Mouse (Mus musculus): Measurements from ENCODE around the gene Tagap. TPM values are rescaled to one million over a fixed set of nuclear protein-coding genes. Genes with fewer than 3 reads are reported as not detected.

Gene Tagap
- total RNA-seq (2014; fragmentation: Nextera tagmentation) (21.8 and 23.3 TPM in 2 replicates), total RNA-seq (2017) (19.3 and 21.8 TPM in 2 replicates)

- peak; percentile 89 for ATAC-seq (replicated peaks; ENCODE audit: poor library complexity, severe bottlenecking)
These were observed at the start of gene Tagap for GRCm38 (mm10) chr17:7925413-7926160. Tagap (plus strand) TSS chr17:7926000.

- no peak for ATAC-seq (replicated peaks; ENCODE audit: poor library complexity, severe bottlenecking)
These were observed 49.3 kb upstream of the Tagap start for GRCm38 (mm10) chr17:7876541-7876940.

- peak; percentile 44 for ATAC-seq (replicated peaks; ENCODE audit: poor library complexity, severe bottlenecking)
These were observed 48.5 kb upstream of the Tagap start for GRCm38 (mm10) chr17:7877191-7877764.

GRCm38 (mm10) chr17:7877878-7878277 lies 47.9 kb upstream of the Tagap start:
- no peak for ATAC-seq (replicated peaks; ENCODE audit: poor library complexity, severe bottlenecking)

GRCm38 (mm10) chr17:7879529-7879928 lies 46.3 kb upstream of the Tagap start:
- ATAC-seq (replicated peaks; ENCODE audit: poor library complexity, severe bottlenecking): peak; percentile 50

- no peak for ATAC-seq (replicated peaks; ENCODE audit: poor library complexity, severe bottlenecking)
These were observed 42.7 kb upstream of the Tagap start for GRCm38 (mm10) chr17:7883126-7883525.

- ATAC-seq (replicated peaks; ENCODE audit: poor library complexity, severe bottlenecking): peak; percentile 7
These were observed 41.2 kb upstream of the Tagap start for GRCm38 (mm10) chr17:7884606-7885005.

- ATAC-seq (replicated peaks; ENCODE audit: poor library complexity, severe bottlenecking): peak; percentile 48
These were observed 38.6 kb upstream of the Tagap start for GRCm38 (mm10) chr17:7887071-7887815.

GRCm38 (mm10) chr17:7888291-7888690 lies 37.5 kb upstream of the Tagap start:
- no peak for ATAC-seq (replicated peaks; ENCODE audit: poor library complexity, severe bottlenecking)

- peak; percentile 91 for ATAC-seq (replicated peaks; ENCODE audit: poor library complexity, severe bottlenecking)
These were observed 36.8 kb upstream of the Tagap start for GRCm38 (mm10) chr17:7889026-7889425.

GRCm38 (mm10) chr17:7892676-7893075 lies 33.1 kb upstream of the Tagap start:
- no peak for ATAC-seq (replicated peaks; ENCODE audit: poor library complexity, severe bottlenecking)

- no peak for ATAC-seq (replicated peaks; ENCODE audit: poor library complexity, severe bottlenecking)
These were observed 31.7 kb upstream of the Tagap start for GRCm38 (mm10) chr17:7894094-7894493.

- ATAC-seq (replicated peaks; ENCODE audit: poor library complexity, severe bottlenecking): no peak
These were observed 29.7 kb upstream of the Tagap start for GRCm38 (mm10) chr17:7896047-7896635.

- peak; percentile 79 for ATAC-seq (replicated peaks; ENCODE audit: poor library complexity, severe bottlenecking)
These were observed 28.7 kb upstream of the Tagap start for GRCm38 (mm10) chr17:7897120-7897519.

GRCm38 (mm10) chr17:7897756-7898155 lies 28.0 kb upstream of the Tagap start:
- ATAC-seq (replicated peaks; ENCODE audit: poor library complexity, severe bottlenecking): peak; percentile 65

- no peak for ATAC-seq (replicated peaks; ENCODE audit: poor library complexity, severe bottlenecking)
These were observed 26.6 kb upstream of the Tagap start for GRCm38 (mm10) chr17:7899233-7899632.

- ATAC-seq (replicated peaks; ENCODE audit: poor library complexity, severe bottlenecking): no peak
These were observed 25.8 kb upstream of the Tagap start for GRCm38 (mm10) chr17:7899961-7900360.

- no peak for ATAC-seq (replicated peaks; ENCODE audit: poor library complexity, severe bottlenecking)
These were observed 24.3 kb upstream of the Tagap start for GRCm38 (mm10) chr17:7901536-7901935.

- peak; percentile 83 for ATAC-seq (replicated peaks; ENCODE audit: poor library complexity, severe bottlenecking)
These were observed 23.4 kb upstream of the Tagap start for GRCm38 (mm10) chr17:7902362-7902761.

- no peak for ATAC-seq (replicated peaks; ENCODE audit: poor library complexity, severe bottlenecking)
These were observed 20.8 kb upstream of the Tagap start for GRCm38 (mm10) chr17:7904992-7905391.
